Mouse (Mus musculus): ENCODE data around the gene Tmem221. TPM values are rescaled to one million over a fixed set of nuclear protein-coding genes. Genes with fewer than 3 reads are reported as not detected.

Tmem221 gene
- polyA plus RNA-seq, 1 experiment from 2014 or later = 0.53 TPM

DNA sequence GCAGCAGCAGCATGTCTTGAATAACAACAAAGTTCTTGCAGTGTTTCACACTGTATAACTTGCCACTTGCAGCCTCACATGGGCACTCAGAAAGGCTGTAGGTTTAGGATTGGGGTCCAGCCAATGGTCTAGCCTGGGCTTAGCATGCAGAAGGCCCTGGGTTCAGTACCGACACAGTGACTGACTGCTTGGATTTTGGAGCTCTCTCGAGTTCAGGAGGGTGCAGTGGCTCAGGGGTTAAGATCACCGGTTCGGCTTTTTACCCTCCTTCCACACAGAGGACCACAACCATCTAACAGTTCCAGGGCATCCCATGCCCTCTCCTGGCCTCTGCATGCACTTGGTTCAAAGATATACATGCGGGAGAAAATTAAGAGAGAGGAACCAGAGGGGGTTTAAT is 32.3 kb upstream of the Tmem221 start:
- Histone ChIP-seq H3K4me3 (ENCODE audit: control insufficient read depth in 1 of 2, insufficient read depth in 1 of 2, low read depth in 1 of 2, low read length in 2 of 2) (peak overlapping the region; percentile 60 to 68), H3K9ac (ENCODE audit: low read length) (peak overlapping the region; percentile 95), H3K27ac (replicated peaks in 1 of 2; ENCODE audit: control insufficient read depth in 1 of 2, insufficient read depth in 1 of 2, low read depth in 2 of 2, low read length in 2 of 2) (peak overlapping the region in 1 of 2 experiments; percentile 96; a peak in 1 of 4 replicates), H3K36me3 (ENCODE audit: control insufficient read depth, insufficient read depth, low read length) (peaks cover 13% of the 10 kb centered on the region; the same call in 1 of the 2 replicates), H3K4me1 (ENCODE audit: control insufficient read depth in 2 of 2, insufficient read depth in 2 of 2, low read length in 2 of 2) (peaks cover 8 to 17% of the 10 kb centered on the region in 2 experiments), H3K9me3 (ENCODE audit: control insufficient read depth, low read length) (no peaks in the 10 kb centered on the region), H3K27me3 (ENCODE audit: control insufficient read depth, insufficient read depth, low read length) (no peaks in the 10 kb centered on the region), H3K4me2 (ENCODE audit: low read length) (peak overlapping the region; percentile 90)
- no peak for ATAC-seq (ENCODE audit: insufficient number of reproducible peaks, insufficient read depth, low FRiP score, low read depth)
- WGBS = 21% methylated on average over 5 of the region's 5 CpGs

GRCm38 (mm10) chr8:71588762-71589161 is 30.1 kb upstream of the Tmem221 start:
- Histone ChIP-seq H3K4me3 (ENCODE audit: control insufficient read depth in 1 of 2, insufficient read depth in 1 of 2, low read depth in 1 of 2, low read length in 2 of 2) (no peak overlapping the region), H3K4me2 (ENCODE audit: low read length) (no peak overlapping the region), H3K27ac (replicated peaks in 1 of 2; ENCODE audit: control insufficient read depth in 1 of 2, insufficient read depth in 1 of 2, low read depth in 2 of 2, low read length in 2 of 2) (no peak overlapping the region), H3K4me1 (ENCODE audit: control insufficient read depth in 2 of 2, insufficient read depth in 2 of 2, low read length in 2 of 2) (peaks cover 8 to 17% of the 10 kb centered on the region in 2 experiments), H3K9me3 (ENCODE audit: control insufficient read depth, low read length) (no peaks in the 10 kb centered on the region), H3K9ac (ENCODE audit: low read length) (no peak overlapping the region), H3K27me3 (ENCODE audit: control insufficient read depth, insufficient read depth, low read length) (no peaks in the 10 kb centered on the region), H3K36me3 (ENCODE audit: control insufficient read depth, insufficient read depth, low read length) (peaks cover 20% of the 10 kb centered on the region)
- no peak for ATAC-seq (ENCODE audit: insufficient number of reproducible peaks, insufficient read depth, low FRiP score, low read depth)
- WGBS = 60% methylated on average over 3 of the region's 3 CpGs

- Histone ChIP-seq H3K27ac (replicated peaks in 1 of 2; ENCODE audit: control insufficient read depth in 1 of 2, insufficient read depth in 1 of 2, low read depth in 2 of 2, low read length in 2 of 2) (no peak overlapping the region), H3K4me1 (ENCODE audit: control insufficient read depth in 2 of 2, insufficient read depth in 2 of 2, low read length in 2 of 2) (peaks cover 4 to 6% of the 10 kb centered on the region in 2 experiments), H3K9me3 (ENCODE audit: control insufficient read depth, low read length) (no peaks in the 10 kb centered on the region), H3K4me3 (ENCODE audit: control insufficient read depth in 1 of 2, insufficient read depth in 1 of 2, low read depth in 1 of 2, low read length in 2 of 2) (no peak overlapping the region), H3K36me3 (ENCODE audit: control insufficient read depth, insufficient read depth, low read length) (peaks cover 20% of the 10 kb centered on the region), H3K4me2 (ENCODE audit: low read length) (no peak overlapping the region), H3K27me3 (ENCODE audit: control insufficient read depth, insufficient read depth, low read length) (no peaks in the 10 kb centered on the region), H3K9ac (ENCODE audit: low read length) (no peak overlapping the region)
- ATAC-seq (ENCODE audit: insufficient number of reproducible peaks, insufficient read depth, low FRiP score, low read depth) = no peak
- WGBS = 70% methylated on average over 2 of the region's 2 CpGs
Measured at GRCm38 (mm10) chr8:71586891-71587290, 28.2 kb upstream of the Tmem221 start.

DNA sequence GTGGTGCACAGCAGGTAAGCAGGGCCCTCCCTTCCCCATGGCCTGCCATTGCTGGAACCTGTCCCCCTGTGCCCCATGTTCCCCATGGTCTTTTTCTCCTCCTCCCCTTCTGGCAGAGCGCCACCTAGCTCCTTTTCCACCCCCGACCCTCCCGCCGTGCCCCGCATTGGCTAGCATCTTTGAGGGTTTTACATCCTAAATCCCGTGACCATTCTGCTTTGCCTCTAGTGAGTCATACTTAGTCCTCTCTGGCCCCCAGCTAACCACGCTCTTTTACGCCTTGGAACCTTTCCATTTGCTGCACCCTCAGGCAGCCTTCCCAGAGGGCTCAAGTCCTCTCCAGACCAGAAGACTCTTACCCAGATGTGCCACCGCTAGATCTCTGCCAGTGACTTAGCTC is 21.5 kb upstream of the Tmem221 start:
- Histone ChIP-seq H3K27ac (replicated peaks in 1 of 2; ENCODE audit: control insufficient read depth in 1 of 2, insufficient read depth in 1 of 2, low read depth in 2 of 2, low read length in 2 of 2) (no peak overlapping the region), H3K4me3 (ENCODE audit: control insufficient read depth in 1 of 2, insufficient read depth in 1 of 2, low read depth in 1 of 2, low read length in 2 of 2) (no peak overlapping the region), H3K36me3 (ENCODE audit: control insufficient read depth, insufficient read depth, low read length) (peaks cover 19% of the 10 kb centered on the region), H3K9ac (ENCODE audit: low read length) (no peak overlapping the region), H3K27me3 (ENCODE audit: control insufficient read depth, insufficient read depth, low read length) (no peaks in the 10 kb centered on the region), H3K4me1 (ENCODE audit: control insufficient read depth in 2 of 2, insufficient read depth in 2 of 2, low read length in 2 of 2) (no peaks in the 10 kb centered on the region; a peak in 1 of 4 replicates), H3K4me2 (ENCODE audit: low read length) (no peak overlapping the region), H3K9me3 (ENCODE audit: control insufficient read depth, low read length) (no peaks in the 10 kb centered on the region)
- no peak for ATAC-seq (ENCODE audit: insufficient number of reproducible peaks, insufficient read depth, low FRiP score, low read depth)
- 53% methylated on average over 9 of the region's 9 CpGs for WGBS

- H3K27ac ChIP-seq (replicated peaks in 1 of 2; ENCODE audit: control insufficient read depth in 1 of 2, insufficient read depth in 1 of 2, low read depth in 2 of 2, low read length in 2 of 2) = no peak overlapping the region
- H3K9me3 ChIP-seq (ENCODE audit: control insufficient read depth, low read length) = no peaks in the 10 kb centered on the region
- WGBS = 89% methylated on average over 14 of the region's 14 CpGs
- no peak overlapping the region for H3K4me3 ChIP-seq (ENCODE audit: control insufficient read depth in 1 of 2, insufficient read depth in 1 of 2, low read depth in 1 of 2, low read length in 2 of 2)
- ATAC-seq (ENCODE audit: insufficient number of reproducible peaks, insufficient read depth, low FRiP score, low read depth) = no peak
- H3K4me2 ChIP-seq (ENCODE audit: low read length) = no peak overlapping the region
- no peak overlapping the region for H3K9ac ChIP-seq (ENCODE audit: low read length)
- H3K4me1 ChIP-seq (ENCODE audit: control insufficient read depth in 2 of 2, insufficient read depth in 2 of 2, low read length in 2 of 2) = peaks cover 0 to 4% of the 10 kb centered on the region in 2 experiments; a peak in 2 of 4 replicates
- peaks cover 11% of the 10 kb centered on the region for H3K36me3 ChIP-seq (ENCODE audit: control insufficient read depth, insufficient read depth, low read length)
- H3K27me3 ChIP-seq (ENCODE audit: control insufficient read depth, insufficient read depth, low read length) = no peaks in the 10 kb centered on the region
Measured at GRCm38 (mm10) chr8:71579476-71579875, 20.8 kb upstream of the Tmem221 start.

GRCm38 (mm10) chr8:71579009-71579408 is 20.3 kb upstream of the Tmem221 start:
- Histone ChIP-seq H3K9me3 (ENCODE audit: control insufficient read depth, low read length) (no peaks in the 10 kb centered on the region), H3K27me3 (ENCODE audit: control insufficient read depth, insufficient read depth, low read length) (no peaks in the 10 kb centered on the region), H3K27ac (replicated peaks in 1 of 2; ENCODE audit: control insufficient read depth in 1 of 2, insufficient read depth in 1 of 2, low read depth in 2 of 2, low read length in 2 of 2) (no peak overlapping the region), H3K36me3 (ENCODE audit: control insufficient read depth, insufficient read depth, low read length) (peaks cover 9% of the 10 kb centered on the region), H3K9ac (ENCODE audit: low read length) (no peak overlapping the region), H3K4me1 (ENCODE audit: control insufficient read depth in 2 of 2, insufficient read depth in 2 of 2, low read length in 2 of 2) (peaks cover 0 to 4% of the 10 kb centered on the region in 2 experiments; a peak in 2 of 4 replicates), H3K4me2 (ENCODE audit: low read length) (no peak overlapping the region), H3K4me3 (ENCODE audit: control insufficient read depth in 1 of 2, insufficient read depth in 1 of 2, low read depth in 1 of 2, low read length in 2 of 2) (no peak overlapping the region)
- no peak for ATAC-seq (ENCODE audit: insufficient number of reproducible peaks, insufficient read depth, low FRiP score, low read depth)
- 65% methylated on average over 1 of the region's 1 CpGs for WGBS

DNA sequence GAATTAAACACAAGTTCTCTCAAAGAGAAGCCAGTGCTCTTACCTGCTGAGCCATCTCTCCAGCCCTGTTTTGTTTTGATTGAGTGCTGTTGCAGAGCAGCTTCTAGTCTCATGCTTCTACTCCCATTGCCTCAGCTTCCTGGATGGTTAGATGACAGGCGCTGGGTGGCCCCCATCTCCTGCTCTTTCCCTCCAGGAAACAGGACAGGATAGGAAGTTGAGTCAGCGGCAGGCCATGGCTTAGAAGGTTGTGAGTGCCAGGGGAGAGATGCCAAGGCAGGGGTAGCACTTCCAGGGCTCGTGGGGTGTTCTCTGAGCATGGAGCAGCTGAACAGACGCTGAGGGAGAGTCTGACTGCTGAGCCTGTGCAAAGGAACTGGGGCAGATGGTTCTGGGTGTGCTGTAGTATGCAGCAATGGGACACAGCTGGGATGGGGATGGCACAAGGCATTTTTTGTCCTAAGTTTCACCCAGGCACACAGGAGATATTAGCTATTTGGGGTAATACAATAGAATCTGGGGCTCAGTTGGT is 19.3 kb upstream of the Tmem221 start:
- no peak for ATAC-seq (ENCODE audit: insufficient number of reproducible peaks, insufficient read depth, low FRiP score, low read depth)
- H3K27ac ChIP-seq (replicated peaks in 1 of 2; ENCODE audit: control insufficient read depth in 1 of 2, insufficient read depth in 1 of 2, low read depth in 2 of 2, low read length in 2 of 2) = no peak overlapping the region
- no peak overlapping the region for H3K4me3 ChIP-seq (ENCODE audit: control insufficient read depth in 1 of 2, insufficient read depth in 1 of 2, low read depth in 1 of 2, low read length in 2 of 2)
- 53% methylated on average over 4 of the region's 4 CpGs for WGBS
- peaks cover 2 to 8% of the 10 kb centered on the region in 2 experiments; a peak in 3 of 4 replicates for H3K4me1 ChIP-seq (ENCODE audit: control insufficient read depth in 2 of 2, insufficient read depth in 2 of 2, low read length in 2 of 2)
- H3K27me3 ChIP-seq (ENCODE audit: control insufficient read depth, insufficient read depth, low read length) = no peaks in the 10 kb centered on the region
- H3K4me2 ChIP-seq (ENCODE audit: low read length) = no peak overlapping the region
- no peaks in the 10 kb centered on the region for H3K9me3 ChIP-seq (ENCODE audit: control insufficient read depth, low read length)
- peaks cover 9% of the 10 kb centered on the region; the same call in 1 of the 2 replicates for H3K36me3 ChIP-seq (ENCODE audit: control insufficient read depth, insufficient read depth, low read length)
- no peak overlapping the region for H3K9ac ChIP-seq (ENCODE audit: low read length)

DNA sequence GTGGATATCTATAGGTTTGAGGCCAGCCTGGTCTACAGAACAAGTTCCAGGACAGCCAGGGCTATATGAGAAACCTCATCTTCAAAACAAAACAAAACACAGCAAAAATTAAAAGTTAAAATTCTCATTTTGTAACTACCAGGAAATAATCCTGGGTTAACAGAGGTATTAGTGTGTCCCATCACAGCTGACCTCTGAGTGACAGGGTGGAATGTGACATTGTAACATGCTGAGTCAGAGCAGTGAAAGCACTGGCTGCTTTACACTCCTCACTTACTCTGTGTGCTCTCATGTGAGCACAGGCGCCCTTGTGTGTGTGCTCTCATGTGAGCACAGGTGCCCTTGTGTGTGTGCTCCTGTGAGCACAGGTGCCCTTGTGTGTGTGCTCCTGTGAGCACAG is 16.3 kb upstream of the Tmem221 start:
- no peak overlapping the region for H3K27ac ChIP-seq (replicated peaks in 1 of 2; ENCODE audit: control insufficient read depth in 1 of 2, insufficient read depth in 1 of 2, low read depth in 2 of 2, low read length in 2 of 2)
- ATAC-seq (ENCODE audit: insufficient number of reproducible peaks, insufficient read depth, low FRiP score, low read depth) = no peak

More for the DNA sequence above, 16.3 kb upstream of the Tmem221 start:
- no peaks in the 10 kb centered on the region for H3K9me3 ChIP-seq (ENCODE audit: control insufficient read depth, low read length)
- no peak overlapping the region for H3K4me2 ChIP-seq (ENCODE audit: low read length)
- no peak overlapping the region for H3K4me3 ChIP-seq (ENCODE audit: control insufficient read depth in 1 of 2, insufficient read depth in 1 of 2, low read depth in 1 of 2, low read length in 2 of 2)
- no peak overlapping the region for H3K9ac ChIP-seq (ENCODE audit: low read length)
- H3K27me3 ChIP-seq (ENCODE audit: control insufficient read depth, insufficient read depth, low read length) = no peaks in the 10 kb centered on the region
- 22% methylated on average over 1 of the region's 1 CpGs for WGBS
- H3K4me1 ChIP-seq (ENCODE audit: control insufficient read depth in 2 of 2, insufficient read depth in 2 of 2, low read length in 2 of 2) = peaks cover 9 to 19% of the 10 kb centered on the region in 2 experiments
- no peaks in the 10 kb centered on the region for H3K36me3 ChIP-seq (ENCODE audit: control insufficient read depth, insufficient read depth, low read length)

Measured in heart, embryonic 14.5 days (tissue).